Mouse (Mus musculus): ENCODE results near the gene Tmem233. TPM values are rescaled to one million over a fixed set of nuclear protein-coding genes. Genes with fewer than 3 reads are reported as not detected.

The Tmem233 gene
- polyA plus RNA-seq, 1 experiment from 2014 or later = not detected

DNA sequence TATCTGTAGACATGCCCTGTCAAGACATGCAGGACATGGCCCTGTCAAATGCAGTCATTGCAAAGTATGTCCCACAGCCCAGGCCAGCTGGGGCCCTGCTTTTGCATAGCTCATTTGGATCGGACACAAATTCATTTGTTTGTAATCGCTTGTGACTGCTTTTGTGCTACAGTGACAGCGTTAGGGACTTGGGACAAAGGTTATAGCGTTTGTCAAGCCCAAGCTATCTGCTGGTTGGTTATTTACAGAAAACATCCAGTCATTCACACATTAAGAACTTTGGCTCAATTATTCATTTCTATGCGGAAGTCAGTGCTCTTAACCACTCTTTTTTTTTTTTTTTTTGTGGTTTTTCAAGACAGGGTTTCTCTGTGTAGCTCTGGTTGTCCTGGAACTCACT, 30.9 kb downstream of the Tmem233 start:
- Histone ChIP-seq H3K36me3 (no peaks in the 10 kb centered on the region), H3K9ac (no peak overlapping the region), H3K4me3 (replicated peaks) (no peak overlapping the region), H3K27ac (no peak overlapping the region), H3K4me2 (no peak overlapping the region), H3K27me3 (replicated peaks) (no peaks in the 10 kb centered on the region), H3K4me1 (0 out of 2 replicates have a peak, but pooled peaks cover 2% of the 10 kb centered on the region), H3K9me3 (no peaks in the 10 kb centered on the region)
- 76% methylated on average over 5 of the region's 5 CpGs for WGBS
- ATAC-seq (ENCODE audit: insufficient read depth, low FRiP score, low read depth) = no peak

DNA sequence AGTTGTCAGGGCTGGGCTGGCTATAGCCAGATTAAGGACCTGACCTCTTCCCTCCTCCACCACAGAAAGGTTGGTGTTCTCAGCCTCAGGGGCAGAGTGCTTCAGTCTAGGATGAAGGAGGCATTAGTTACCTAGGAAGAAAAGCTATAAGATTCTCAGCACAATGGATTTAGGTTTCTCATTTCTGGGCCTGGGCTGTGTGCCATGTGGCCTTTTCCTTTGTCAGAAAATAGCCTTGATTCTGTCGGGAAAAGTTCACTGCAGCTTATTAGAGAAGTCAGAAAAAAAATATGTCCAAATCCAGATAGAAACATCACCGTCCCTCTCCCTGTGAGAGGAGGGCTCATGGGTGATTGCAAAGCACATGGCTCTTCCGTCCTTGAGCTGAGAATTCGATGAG, 33.2 kb downstream of the Tmem233 start:
- 0 out of 2 replicates have a peak, but pooled peaks cover 2% of the 10 kb centered on the region for H3K4me1 ChIP-seq
- no peak overlapping the region for H3K4me2 ChIP-seq
- no peaks in the 10 kb centered on the region for H3K9me3 ChIP-seq
- H3K36me3 ChIP-seq = no peaks in the 10 kb centered on the region
- H3K27me3 ChIP-seq (replicated peaks) = no peaks in the 10 kb centered on the region
- 69% methylated on average over 4 of the region's 4 CpGs for WGBS
- no peak overlapping the region for H3K27ac ChIP-seq
- ATAC-seq (ENCODE audit: insufficient read depth, low FRiP score, low read depth) = no peak
- no peak overlapping the region for H3K9ac ChIP-seq
- H3K4me3 ChIP-seq (replicated peaks) = no peak overlapping the region

- Histone ChIP-seq H3K36me3 (no peaks in the 10 kb centered on the region), H3K27me3 (replicated peaks) (no peaks in the 10 kb centered on the region), H3K27ac (no peak overlapping the region), H3K4me2 (no peak overlapping the region), H3K9me3 (no peaks in the 10 kb centered on the region), H3K4me1 (0 out of 2 replicates have a peak, but pooled peaks cover 2% of the 10 kb centered on the region), H3K4me3 (replicated peaks) (no peak overlapping the region), H3K9ac (no peak overlapping the region)
- ATAC-seq (ENCODE audit: insufficient read depth, low FRiP score, low read depth) = no peak
- WGBS = 89% methylated on average over 3 of the region's 3 CpGs
These were observed 34.7 kb downstream of the Tmem233 start for GRCm38 (mm10) chr5:116048321-116048720.

DNA sequence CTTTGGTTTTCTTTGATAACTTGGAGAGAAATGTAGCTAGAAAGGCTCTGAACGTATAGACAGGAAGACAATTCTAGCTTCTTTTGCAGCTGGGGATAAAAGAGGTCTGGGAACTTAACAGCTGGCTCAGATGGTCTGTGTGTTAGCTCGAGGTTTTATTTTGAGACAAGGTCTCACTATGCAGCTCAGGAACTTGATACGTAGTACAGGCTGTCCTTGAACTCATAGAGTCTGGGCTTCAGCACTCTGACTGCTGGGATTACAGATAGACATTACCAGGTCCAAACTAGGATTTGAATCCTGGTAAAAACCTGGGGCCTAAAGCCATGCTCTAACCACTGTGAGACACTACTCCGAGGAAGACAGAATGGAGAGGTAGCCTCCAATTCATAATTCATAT, 36.8 kb downstream of the Tmem233 start:
- Histone ChIP-seq H3K4me3 (replicated peaks) (no peak overlapping the region), H3K36me3 (no peaks in the 10 kb centered on the region), H3K4me2 (no peak overlapping the region), H3K27ac (no peak overlapping the region), H3K9ac (no peak overlapping the region), H3K4me1 (0 out of 2 replicates have a peak, but pooled peaks cover 2% of the 10 kb centered on the region), H3K9me3 (no peaks in the 10 kb centered on the region), H3K27me3 (replicated peaks) (no peaks in the 10 kb centered on the region)
- no peak for ATAC-seq (ENCODE audit: insufficient read depth, low FRiP score, low read depth)
- 67% methylated on average over 4 of the region's 4 CpGs for WGBS

DNA sequence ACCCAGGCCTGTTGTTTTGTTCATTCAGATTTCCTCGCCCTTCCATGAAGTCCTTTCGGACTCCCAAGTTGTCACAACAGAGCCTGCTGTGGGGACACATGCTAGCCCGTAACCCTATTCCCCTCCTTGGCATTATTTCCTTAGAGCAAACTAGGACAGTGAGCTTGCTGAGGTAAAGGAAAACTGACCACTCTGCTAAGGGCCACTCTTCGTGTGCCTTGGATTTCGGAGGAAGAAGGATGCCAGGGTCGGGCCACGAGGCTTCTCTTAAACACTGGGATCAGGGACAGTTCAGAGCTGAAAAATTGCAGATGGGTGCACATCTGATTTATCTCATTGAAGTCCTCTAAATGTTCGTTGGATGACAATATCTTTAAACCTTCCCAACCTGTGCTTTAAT, 37.5 kb downstream of the Tmem233 start:
- Histone ChIP-seq H3K9me3 (no peaks in the 10 kb centered on the region), H3K9ac (no peak overlapping the region), H3K4me1 (0 out of 2 replicates have a peak, but pooled peaks cover 2% of the 10 kb centered on the region), H3K27me3 (replicated peaks) (no peaks in the 10 kb centered on the region), H3K36me3 (no peaks in the 10 kb centered on the region), H3K27ac (no peak overlapping the region), H3K4me2 (no peak overlapping the region), H3K4me3 (replicated peaks) (no peak overlapping the region)
- ATAC-seq (ENCODE audit: insufficient read depth, low FRiP score, low read depth) = no peak
- 77% methylated on average over 8 of the region's 8 CpGs for WGBS

GRCm38 (mm10) chr5:116042241-116042640, 40.8 kb downstream of the Tmem233 start:
- Histone ChIP-seq H3K9me3 (no peaks in the 10 kb centered on the region), H3K36me3 (no peaks in the 10 kb centered on the region), H3K27me3 (replicated peaks) (no peaks in the 10 kb centered on the region), H3K4me1 (no peaks in the 10 kb centered on the region), H3K27ac (no peak overlapping the region), H3K4me3 (replicated peaks) (no peak overlapping the region), H3K9ac (no peak overlapping the region), H3K4me2 (no peak overlapping the region)
- 71% methylated on average over 7 of the region's 7 CpGs for WGBS
- ATAC-seq (ENCODE audit: insufficient read depth, low FRiP score, low read depth) = no peak

- H3K4me1 ChIP-seq = no peaks in the 10 kb centered on the region
- H3K9ac ChIP-seq = no peak overlapping the region
- no peak for ATAC-seq (ENCODE audit: insufficient read depth, low FRiP score, low read depth)
- peak overlapping the region; percentile 51 for H3K4me2 ChIP-seq
- 0 out of 2 replicates have a peak, but pooled peaks cover 4% of the 10 kb centered on the region for H3K27me3 ChIP-seq (replicated peaks)
- no peak overlapping the region for H3K27ac ChIP-seq
- H3K9me3 ChIP-seq = no peaks in the 10 kb centered on the region
- peak overlapping the region; percentile 5; the same call in 1 of the 2 replicates for H3K4me3 ChIP-seq (replicated peaks)
- 20% methylated on average over 11 of the region's 11 CpGs for WGBS
- no peaks in the 10 kb centered on the region for H3K36me3 ChIP-seq
These were observed 43.3 kb downstream of the Tmem233 start for GRCm38 (mm10) chr5:116039706-116040105.

GRCm38 (mm10) chr5:116037731-116038130, 45.3 kb downstream of the Tmem233 start:
- Histone ChIP-seq H3K4me1 (no peaks in the 10 kb centered on the region), H3K9me3 (no peaks in the 10 kb centered on the region), H3K27ac (no peak overlapping the region), H3K9ac (no peak overlapping the region), H3K27me3 (replicated peaks) (0 out of 2 replicates have a peak, but pooled peaks cover 4% of the 10 kb centered on the region), H3K4me2 (no peak overlapping the region), H3K36me3 (no peaks in the 10 kb centered on the region), H3K4me3 (replicated peaks) (no peak overlapping the region)
- no peak for ATAC-seq (ENCODE audit: insufficient read depth, low FRiP score, low read depth)
- 57% methylated on average over 11 of the region's 12 CpGs for WGBS

GRCm38 (mm10) chr5:116036465-116036864, 46.6 kb downstream of the Tmem233 start:
- no peak for ATAC-seq (ENCODE audit: insufficient read depth, low FRiP score, low read depth)
- Histone ChIP-seq H3K9me3 (no peaks in the 10 kb centered on the region), H3K9ac (no peak overlapping the region), H3K4me2 (no peak overlapping the region), H3K4me3 (replicated peaks) (no peak overlapping the region), H3K4me1 (no peaks in the 10 kb centered on the region), H3K36me3 (no peaks in the 10 kb centered on the region), H3K27ac (no peak overlapping the region), H3K27me3 (replicated peaks) (0 out of 2 replicates have a peak, but pooled peaks cover 4% of the 10 kb centered on the region)
- 72% methylated on average over 16 of the region's 16 CpGs for WGBS

DNA sequence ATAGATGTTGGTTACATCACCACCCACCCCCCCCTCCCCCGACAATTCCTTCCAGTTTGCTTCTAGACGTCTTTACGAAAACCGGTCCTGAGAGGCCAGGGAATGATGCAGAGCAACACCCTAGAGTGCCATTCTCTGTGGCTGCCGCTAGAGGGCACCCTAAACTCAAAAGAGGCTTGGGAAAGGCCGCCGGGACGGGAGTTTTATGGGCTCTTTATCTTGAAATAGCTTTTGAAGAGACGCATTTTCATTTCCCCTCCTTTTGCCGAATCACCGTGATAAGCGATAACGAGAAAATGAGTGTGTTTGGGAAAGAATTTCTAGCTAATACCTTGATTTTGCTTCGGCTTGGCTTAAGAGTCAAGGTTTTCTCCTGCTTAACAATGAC, 51.9 kb downstream of the Tmem233 start:
- no peak overlapping the region for H3K4me3 ChIP-seq (replicated peaks)
- no peak for ATAC-seq (ENCODE audit: insufficient read depth, low FRiP score, low read depth)
- H3K9ac ChIP-seq = no peak overlapping the region
- 3% methylated on average over 14 of the region's 14 CpGs for WGBS
- 0 out of 2 replicates have a peak, but pooled peaks cover 8% of the 10 kb centered on the region for H3K27me3 ChIP-seq (replicated peaks)
- no peak overlapping the region for H3K27ac ChIP-seq
- no peaks in the 10 kb centered on the region for H3K36me3 ChIP-seq
- 0 out of 2 replicates have a peak, but pooled peaks cover 6% of the 10 kb centered on the region for H3K4me1 ChIP-seq
- peak overlapping the region; percentile 25; the same call in 1 of the 2 replicates for H3K4me2 ChIP-seq
- H3K9me3 ChIP-seq = no peaks in the 10 kb centered on the region

DNA sequence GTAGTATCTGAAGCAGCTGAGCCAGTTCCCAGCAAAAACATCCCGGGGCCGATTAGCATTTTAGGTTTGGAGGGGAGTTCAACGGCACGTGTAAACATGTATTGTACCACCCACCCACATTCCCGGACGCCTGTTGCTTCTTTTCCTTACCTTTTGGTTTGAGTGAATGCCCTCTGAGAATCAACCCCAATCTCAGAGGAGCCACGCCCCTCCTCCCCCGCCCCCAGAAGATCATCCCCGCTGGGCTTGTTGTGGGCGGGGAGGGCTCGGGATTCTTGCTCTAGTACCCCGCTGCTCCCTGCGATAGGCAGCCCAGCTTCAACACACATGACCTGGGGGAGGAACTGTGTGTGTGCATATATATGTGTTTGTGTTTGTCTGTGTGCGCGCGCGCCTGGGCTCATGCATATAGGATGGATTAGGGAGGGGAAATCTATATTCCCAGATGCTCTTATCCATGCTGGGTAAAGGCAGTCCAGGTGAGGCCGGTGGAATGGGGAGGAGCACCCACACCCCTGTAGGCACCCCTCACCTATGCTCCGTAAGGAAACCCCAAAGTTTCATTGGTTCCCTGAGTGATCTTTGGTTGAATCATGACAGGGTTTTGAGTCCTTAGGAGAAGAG, 52.4 kb downstream of the Tmem233 start:
- Histone ChIP-seq H3K27me3 (replicated peaks) (0 out of 2 replicates have a peak, but pooled peaks cover 4% of the 10 kb centered on the region), H3K9me3 (no peaks in the 10 kb centered on the region), H3K9ac (no peak overlapping the region), H3K4me2 (peak overlapping the region; percentile 25), H3K27ac (no peak overlapping the region), H3K4me1 (0 out of 2 replicates have a peak, but pooled peaks cover 6% of the 10 kb centered on the region), H3K36me3 (no peaks in the 10 kb centered on the region), H3K4me3 (replicated peaks) (no peak overlapping the region)
- ATAC-seq (ENCODE audit: insufficient read depth, low FRiP score, low read depth) = no peak
- WGBS = 8% methylated on average over 19 of the region's 19 CpGs

GRCm38 (mm10) chr5:116029071-116029470, 54.0 kb downstream of the Tmem233 start:
- Histone ChIP-seq H3K4me3 (replicated peaks) (no peak overlapping the region), H3K9me3 (no peaks in the 10 kb centered on the region), H3K27ac (no peak overlapping the region), H3K4me1 (0 out of 2 replicates have a peak, but pooled peaks cover 6% of the 10 kb centered on the region), H3K36me3 (no peaks in the 10 kb centered on the region), H3K9ac (no peak overlapping the region), H3K4me2 (no peak overlapping the region), H3K27me3 (replicated peaks) (0 out of 2 replicates have a peak, but pooled peaks cover 4% of the 10 kb centered on the region)
- 65% methylated on average over 7 of the region's 7 CpGs for WGBS
- ATAC-seq (ENCODE audit: insufficient read depth, low FRiP score, low read depth) = no peak

Data from stomach, embryonic 15.5 days (tissue).